Mouse (Mus musculus) midbrain, embryonic 12.5 days (tissue): ENCODE results near the gene Atxn7. TPM values are rescaled to one million over a fixed set of nuclear protein-coding genes. Genes with fewer than 3 reads are reported as not detected.

ENCODE experiments used
- ATAC-seq: fragments of 200-750 bp; cut with Nextera tagmentation; 2 replicates; pipeline ENCODE4 v1.8.0; 2017; ENCODE audit warnings: low read depth, moderate TSS enrichment, moderate library complexity; ENCODE audit not compliant: low FRiP score
- H3K27ac ChIP-seq: fragments of 300-500 bp; sonication (generic); replicated peaks from 2 replicates; pipeline ENCODE4 v1.5.1; 2016; ENCODE audit warnings: mild to moderate bottlenecking
- H3K27me3 ChIP-seq: fragments of 300-500 bp; sonication (generic); 2 replicates; pipeline ENCODE4 v1.6.1; 2016; ENCODE audit warnings: mild to moderate bottlenecking
- H3K36me3 ChIP-seq: fragments of 300-500 bp; sonication (generic); 2 replicates; pipeline ENCODE4 v1.6.1; 2016
- H3K4me1 ChIP-seq: fragments of 300-500 bp; sonication (generic); 2 replicates; pipeline ENCODE4 v1.6.1; 2016
- H3K4me2 ChIP-seq: fragments of 300-500 bp; sonication (generic); replicated peaks from 2 replicates; pipeline ENCODE4 v1.6.1; 2016; ENCODE audit warnings: mild to moderate bottlenecking, moderate library complexity
- H3K4me3 ChIP-seq: fragments of 300-500 bp; sonication (generic); 2 replicates; pipeline ENCODE4 v1.5.1; 2016; ENCODE audit warnings: mild to moderate bottlenecking
- H3K9ac ChIP-seq: fragments of 300-500 bp; sonication (generic); replicated peaks from 2 replicates; pipeline ENCODE4 v1.6.1; 2016; ENCODE audit warnings: mild to moderate bottlenecking, moderate library complexity
- H3K9me3 ChIP-seq: fragments of 300-500 bp; sonication (generic); 2 replicates; pipeline ENCODE4 v1.6.1; 2016; ENCODE audit warnings: mild to moderate bottlenecking
- WGBS: fragments of 180-500 bp; shearing (Covaris S2); methylation state at CpG from one replicate; pipeline ENCODE4 v1.1.7; 2016; 5-methylcytosine and 5-hydroxymethylcytosine counted together
- polyA plus RNA-seq: library from polyadenylated mRNA; unstranded; fragments of >200 nt; fragmentation: Nextera tagmentation; extraction: Ambion mirVana; gene quantifications from 2 replicates; pipeline ENCODE4 v1.2.1, GENCODE M21; 2016

Gene Atxn7
- polyA plus RNA-seq, 1 experiment from 2014 or later, result 5.4 TPM

DNA sequence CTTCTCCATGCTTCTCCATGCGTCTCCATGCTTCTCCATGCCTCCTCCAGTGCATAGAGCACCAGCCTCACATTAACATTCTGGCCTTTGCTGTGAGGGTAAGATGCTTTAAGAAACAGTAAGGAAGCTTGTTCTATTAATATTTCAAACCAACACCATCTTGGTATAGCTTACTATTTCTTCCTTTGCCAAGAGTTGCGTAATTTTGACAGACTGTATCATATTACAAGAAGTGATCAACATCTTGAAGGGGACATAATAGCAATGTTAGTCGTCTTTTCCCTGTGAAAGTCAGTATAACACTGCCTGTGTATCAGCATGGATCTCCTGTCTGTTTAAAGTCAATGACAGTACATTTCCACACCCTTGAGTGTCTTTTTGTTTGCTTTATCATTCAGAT, 29.5 kb downstream of the Atxn7 start:
- H3K9me3 ChIP-seq, result no peaks in the 10 kb centered on the region
- no peak overlapping the region for H3K4me3 ChIP-seq
- H3K4me1 ChIP-seq, result no peaks in the 10 kb centered on the region
- no peaks in the 10 kb centered on the region for H3K27me3 ChIP-seq
- no peak overlapping the region for H3K9ac ChIP-seq
- 90% methylated on average over 3 of the region's 3 CpGs for WGBS
- no peak overlapping the region for H3K27ac ChIP-seq
- H3K36me3 ChIP-seq, result no peaks in the 10 kb centered on the region
- no peak overlapping the region for H3K4me2 ChIP-seq
- ATAC-seq, result no peak

DNA sequence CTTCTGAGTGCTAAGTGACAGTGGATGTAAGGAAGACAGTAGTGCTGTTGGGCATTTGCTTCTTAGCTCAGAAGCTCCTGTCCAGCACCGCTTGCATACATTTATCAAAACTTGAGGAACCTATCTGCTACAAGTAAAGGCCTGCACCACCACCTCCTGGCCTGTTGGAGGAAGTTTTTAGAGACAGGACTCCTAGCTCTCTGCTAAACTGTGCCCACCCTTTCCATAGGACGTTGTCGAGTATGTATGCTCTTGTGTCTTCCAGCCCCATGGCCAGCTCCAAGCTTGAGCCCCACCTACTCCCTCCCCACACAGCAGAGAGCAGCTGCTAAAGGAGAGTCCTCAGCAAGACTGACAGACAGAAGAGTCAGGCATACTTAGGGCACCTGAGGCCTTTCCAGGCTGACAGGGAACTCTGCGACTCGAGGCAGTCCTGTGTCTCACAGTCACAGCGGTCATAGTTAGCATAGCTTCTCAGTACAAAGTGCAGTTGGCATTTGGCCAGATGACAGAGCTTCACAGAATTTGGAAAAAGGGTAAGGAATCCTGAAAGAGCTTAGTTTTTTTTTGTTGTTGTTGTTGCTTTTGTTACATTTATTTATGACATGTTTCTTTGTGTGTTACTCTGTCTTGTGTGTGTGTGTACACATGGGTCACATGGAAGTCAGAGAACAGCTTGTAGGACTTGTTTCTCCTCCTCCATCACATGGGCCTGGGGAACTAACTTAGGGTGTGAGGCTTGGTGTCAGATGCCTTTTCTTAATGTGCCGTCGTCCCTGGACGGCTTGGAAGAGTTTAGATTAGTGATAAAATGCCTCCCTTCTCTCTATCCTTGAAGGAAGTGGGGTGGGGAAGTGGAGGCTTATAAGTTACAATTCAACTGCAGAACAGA, 34.2 kb downstream of the Atxn7 start:
- H3K4me3 ChIP-seq, result no peak overlapping the region
- H3K36me3 ChIP-seq, result no peaks in the 10 kb centered on the region
- no peak overlapping the region for H3K4me2 ChIP-seq
- H3K9ac ChIP-seq, result no peak overlapping the region
- no peaks in the 10 kb centered on the region for H3K9me3 ChIP-seq
- no peak for ATAC-seq
- H3K27me3 ChIP-seq, result no peaks in the 10 kb centered on the region
- 79% methylated on average over 9 of the region's 9 CpGs for WGBS
- H3K4me1 ChIP-seq, result no peaks in the 10 kb centered on the region
- no peak overlapping the region for H3K27ac ChIP-seq

DNA sequence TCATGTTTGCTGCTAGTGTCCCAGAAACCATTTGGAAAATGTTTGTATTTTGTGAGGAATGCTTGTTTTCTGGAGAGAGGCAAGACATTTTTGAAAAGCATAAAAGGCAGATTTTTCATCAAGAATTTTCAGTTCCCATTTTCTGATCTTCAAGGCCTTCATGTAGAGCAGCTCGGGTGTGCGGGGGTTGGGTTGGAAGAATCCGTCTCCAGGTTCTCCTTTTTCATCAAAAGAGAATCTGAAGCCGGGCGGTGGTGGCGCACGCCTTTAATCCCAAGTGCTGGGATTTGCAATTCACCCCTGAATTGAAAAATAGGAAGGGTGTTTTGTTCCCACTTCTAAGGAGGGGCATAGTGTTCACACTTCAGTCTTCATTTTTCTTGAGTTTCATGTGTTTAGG, 41.5 kb downstream of the Atxn7 start:
- no peak overlapping the region for H3K4me2 ChIP-seq
- no peaks in the 10 kb centered on the region for H3K27me3 ChIP-seq
- no peaks in the 10 kb centered on the region for H3K4me1 ChIP-seq
- no peaks in the 10 kb centered on the region for H3K9me3 ChIP-seq
- no peak overlapping the region for H3K27ac ChIP-seq
- H3K4me3 ChIP-seq, result no peak overlapping the region
- H3K36me3 ChIP-seq, result no peaks in the 10 kb centered on the region
- WGBS, result 96% methylated on average over 7 of the region's 7 CpGs
- no peak overlapping the region for H3K9ac ChIP-seq
- ATAC-seq, result no peak

DNA sequence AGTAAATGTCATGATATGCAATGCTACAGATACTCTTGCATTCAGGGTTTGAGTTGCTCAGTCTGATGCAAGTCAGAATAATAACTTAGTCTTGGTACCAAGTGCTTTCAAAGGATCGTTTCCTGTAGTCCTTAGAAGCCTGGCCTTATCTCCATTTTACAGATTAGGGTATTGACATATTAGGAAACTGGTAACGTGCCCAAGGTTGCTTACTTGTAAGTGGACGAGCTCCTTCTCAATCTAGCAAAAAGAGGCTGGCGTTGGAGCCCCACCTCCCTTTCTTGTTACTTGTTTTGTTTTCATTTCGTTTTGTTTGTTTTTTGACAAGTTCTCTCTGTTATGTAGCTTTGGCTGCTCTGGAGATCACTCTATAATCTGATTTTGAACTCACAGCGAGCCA, 48.5 kb downstream of the Atxn7 start:
- Histone ChIP-seq H3K4me1 (peaks cover 13% of the 10 kb centered on the region), H3K27me3 (no peaks in the 10 kb centered on the region), H3K36me3 (no peaks in the 10 kb centered on the region), H3K9me3 (no peaks in the 10 kb centered on the region), H3K4me2 (no peak overlapping the region), H3K9ac (no peak overlapping the region), H3K27ac (no peak overlapping the region), H3K4me3 (no peak overlapping the region)
- ATAC-seq, result no peak
- WGBS, result 79% methylated on average over 6 of the region's 6 CpGs

DNA sequence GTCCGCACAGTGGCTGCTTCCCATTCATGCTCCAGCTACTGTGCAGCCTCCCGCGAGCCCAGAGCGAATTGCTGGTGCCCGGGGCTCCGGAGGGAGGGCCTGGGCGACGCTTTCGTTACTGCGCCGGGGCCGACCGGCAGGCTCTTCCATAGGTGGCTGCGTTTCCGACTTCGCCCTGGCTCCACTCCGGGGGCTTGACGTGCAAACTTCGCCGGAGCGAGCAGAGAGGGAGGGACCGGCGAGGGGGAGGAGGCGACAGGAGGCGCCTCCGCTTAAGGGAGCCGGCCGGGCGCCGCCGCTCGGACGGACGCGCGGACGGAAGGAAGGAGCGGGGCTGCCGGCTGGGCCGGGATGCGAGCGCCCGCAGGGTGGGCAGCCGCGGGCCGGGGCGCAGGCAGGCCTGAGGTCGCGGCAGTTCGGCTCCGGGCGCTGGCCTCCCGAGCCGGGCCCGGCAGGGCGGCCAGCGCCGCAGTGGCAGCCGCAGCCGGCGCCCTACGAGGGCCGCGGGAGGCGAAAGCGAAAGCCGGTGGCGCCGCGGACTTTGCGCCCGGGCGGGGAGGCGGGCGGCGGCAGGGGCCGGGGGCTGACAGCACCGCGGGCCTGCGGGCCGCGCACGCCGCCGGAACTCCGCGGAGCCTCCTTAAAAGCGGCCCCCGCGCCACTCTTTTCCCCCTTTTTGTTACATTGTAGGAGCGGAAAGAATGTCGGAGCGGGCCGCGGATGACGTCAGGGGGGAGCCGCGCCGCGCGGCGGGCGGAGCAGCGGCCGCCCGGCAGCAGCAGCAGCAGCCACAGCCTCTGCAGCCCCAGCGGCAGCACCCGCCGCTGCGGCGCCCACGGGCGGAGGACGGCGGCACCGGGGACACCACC, 51.4 kb downstream of the Atxn7 start:
- H3K4me2 ChIP-seq, result peak overlapping the region; percentile 87
- no peaks in the 10 kb centered on the region for H3K36me3 ChIP-seq
- WGBS, result 0% methylated on average over 59 of the region's 116 CpGs
- H3K4me1 ChIP-seq, result peaks cover 13% of the 10 kb centered on the region
- no peaks in the 10 kb centered on the region for H3K9me3 ChIP-seq
- H3K4me3 ChIP-seq, result peak overlapping the region; percentile 71
- peak overlapping the region; percentile 96 for H3K9ac ChIP-seq
- H3K27ac ChIP-seq, result peak overlapping the region; percentile 98
- peak; percentile 92 for ATAC-seq
- no peaks in the 10 kb centered on the region for H3K27me3 ChIP-seq

DNA sequence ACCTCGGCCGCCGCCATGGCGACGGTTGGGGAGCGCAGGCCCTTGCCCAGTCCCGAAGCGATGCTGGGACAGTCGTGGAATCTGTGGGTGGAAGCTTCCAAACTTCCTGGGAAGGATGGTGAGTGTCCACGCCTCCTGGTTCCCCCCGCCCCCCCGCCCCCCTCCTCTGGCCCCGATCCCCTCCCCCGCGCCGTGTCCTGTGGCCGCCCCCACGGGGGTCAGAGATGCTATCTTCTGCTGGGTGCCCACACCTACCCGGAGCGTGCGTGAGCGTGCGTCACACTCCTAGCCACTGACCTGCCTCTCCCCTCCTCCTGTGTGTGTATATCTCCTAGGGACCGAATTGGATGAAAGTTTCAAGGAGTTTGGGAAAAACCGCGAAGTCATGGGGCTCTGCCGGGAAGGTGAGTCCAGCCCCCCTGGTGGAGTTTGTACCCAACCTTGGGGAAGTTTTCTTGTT, 52.0 kb downstream of the Atxn7 start:
- 0% methylated on average over 21 of the region's 27 CpGs for WGBS
- peak overlapping the region; percentile 96 for H3K9ac ChIP-seq
- H3K27me3 ChIP-seq, result no peaks in the 10 kb centered on the region
- peak overlapping the region; percentile 71 for H3K4me3 ChIP-seq
- no peaks in the 10 kb centered on the region for H3K9me3 ChIP-seq
- H3K36me3 ChIP-seq, result no peaks in the 10 kb centered on the region
- H3K27ac ChIP-seq, result peak overlapping the region; percentile 98
- peak; percentile 72 for ATAC-seq
- peaks cover 13% of the 10 kb centered on the region for H3K4me1 ChIP-seq
- peak overlapping the region; percentile 87 for H3K4me2 ChIP-seq

DNA sequence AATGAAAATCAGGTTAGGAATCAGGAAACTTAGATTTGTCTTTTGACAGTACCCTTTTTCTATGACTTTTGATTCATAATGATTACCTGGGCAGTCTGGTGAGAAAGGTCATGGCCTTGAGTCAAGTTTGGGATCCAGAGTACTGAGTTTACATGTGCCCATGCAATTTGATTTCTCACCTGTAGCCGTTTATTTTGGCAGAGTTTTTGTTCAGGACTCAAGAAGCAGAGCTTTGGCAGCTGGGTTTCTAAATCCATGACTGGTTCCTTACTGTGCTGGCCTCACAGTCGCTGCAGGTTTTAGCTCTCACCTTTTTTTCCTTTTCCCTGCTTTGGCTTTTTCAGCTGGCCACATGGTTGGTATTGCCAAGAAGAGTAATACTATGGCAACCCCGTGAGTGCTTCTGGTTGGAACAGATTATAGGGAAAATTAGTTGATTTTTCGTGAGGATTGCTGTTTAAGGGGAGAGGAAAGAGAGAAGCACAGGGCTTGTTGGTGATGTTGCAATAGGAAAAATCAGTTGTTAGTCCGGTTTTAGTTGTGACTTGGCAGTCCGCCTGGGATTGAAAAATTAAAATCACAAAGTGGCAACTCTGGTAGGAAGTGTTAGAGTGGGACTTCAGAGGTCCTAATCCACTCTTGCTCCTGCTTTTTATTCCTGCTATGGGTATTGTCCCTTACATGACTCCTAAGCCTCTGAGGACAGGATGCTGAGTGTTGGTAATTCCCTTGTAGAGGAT, 53.6 kb downstream of the Atxn7 start:
- no peak for ATAC-seq
- H3K4me1 ChIP-seq, result peaks cover 13% of the 10 kb centered on the region
- 0 out of 2 replicates have a peak, but pooled peaks cover 4% of the 10 kb centered on the region for H3K36me3 ChIP-seq
- no peak overlapping the region for H3K4me2 ChIP-seq
- no peak overlapping the region for H3K27ac ChIP-seq
- WGBS, result 85% methylated on average over 6 of the region's 6 CpGs
- no peak overlapping the region for H3K4me3 ChIP-seq
- no peaks in the 10 kb centered on the region for H3K27me3 ChIP-seq
- no peaks in the 10 kb centered on the region for H3K9me3 ChIP-seq
- H3K9ac ChIP-seq, result no peak overlapping the region

DNA sequence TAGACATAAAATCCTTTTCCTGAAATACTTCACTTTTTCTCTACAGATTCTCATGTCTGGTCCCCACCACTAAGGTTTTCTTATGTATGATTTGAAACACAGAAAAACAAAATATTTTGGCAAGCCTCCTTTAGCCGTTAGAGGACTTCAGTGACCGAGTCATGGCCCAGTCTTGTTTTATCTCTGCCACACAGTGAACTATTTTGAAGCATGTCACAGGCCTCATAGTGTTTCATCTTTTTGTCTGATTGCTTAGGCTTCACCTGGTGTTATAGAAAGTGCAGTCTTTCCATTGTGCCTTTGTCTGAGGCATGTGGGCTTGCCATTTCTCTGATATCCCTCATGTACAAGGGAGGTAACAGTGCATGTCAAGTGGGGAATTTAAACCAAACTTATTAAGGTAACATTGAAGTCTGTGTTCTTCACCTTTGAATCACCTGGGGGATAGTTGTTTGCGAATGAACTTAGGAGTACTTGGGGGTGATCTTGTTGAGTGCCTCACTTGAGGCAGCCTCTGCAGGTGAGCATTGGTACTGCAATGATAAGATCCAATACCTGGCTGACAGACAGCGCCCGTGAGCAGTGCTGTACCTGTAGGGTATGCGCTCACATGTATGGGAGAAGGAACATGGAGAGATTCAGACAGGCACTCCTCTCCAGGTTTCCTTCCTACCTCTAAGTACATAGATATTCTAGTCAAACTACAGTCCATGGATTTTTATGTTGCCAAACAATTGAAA, 58.1 kb downstream of the Atxn7 start:
- H3K9me3 ChIP-seq, result no peaks in the 10 kb centered on the region
- H3K9ac ChIP-seq, result no peak overlapping the region
- 0 out of 2 replicates have a peak, but pooled peaks cover 4% of the 10 kb centered on the region for H3K36me3 ChIP-seq
- no peaks in the 10 kb centered on the region; the same call in 1 of the 2 replicates for H3K4me1 ChIP-seq
- H3K27ac ChIP-seq, result no peak overlapping the region
- WGBS, result 84% methylated on average over 6 of the region's 6 CpGs
- no peaks in the 10 kb centered on the region for H3K27me3 ChIP-seq
- no peak for ATAC-seq
- no peak overlapping the region for H3K4me2 ChIP-seq
- H3K4me3 ChIP-seq, result no peak overlapping the region

DNA sequence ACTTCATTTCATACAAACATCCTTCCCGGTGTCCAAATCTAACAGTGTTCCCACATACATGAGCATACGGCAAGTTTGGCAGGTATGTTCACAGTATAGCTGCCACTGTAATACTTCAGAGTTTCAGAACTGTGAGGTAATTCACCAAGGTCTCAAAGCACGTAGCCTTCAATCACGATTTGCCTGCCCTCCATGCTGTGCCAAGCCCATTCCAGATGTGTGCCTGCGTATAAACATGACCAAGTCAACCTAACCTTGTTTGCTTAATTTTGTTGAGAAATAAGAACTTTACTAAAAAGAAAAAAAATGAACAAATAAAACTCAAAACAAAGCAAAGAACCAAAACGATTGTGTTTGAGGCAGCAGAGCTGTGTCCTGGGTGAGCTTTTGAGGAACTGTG, 60.0 kb downstream of the Atxn7 start:
- H3K9ac ChIP-seq, result no peak overlapping the region
- WGBS, result 94% methylated on average over 6 of the region's 6 CpGs
- H3K4me1 ChIP-seq, result no peaks in the 10 kb centered on the region
- no peak for ATAC-seq
- H3K27me3 ChIP-seq, result no peaks in the 10 kb centered on the region
- no peak overlapping the region for H3K4me2 ChIP-seq
- no peak overlapping the region for H3K27ac ChIP-seq
- no peaks in the 10 kb centered on the region for H3K9me3 ChIP-seq
- H3K36me3 ChIP-seq, result 0 out of 2 replicates have a peak, but pooled peaks cover 4% of the 10 kb centered on the region
- no peak overlapping the region for H3K4me3 ChIP-seq

DNA sequence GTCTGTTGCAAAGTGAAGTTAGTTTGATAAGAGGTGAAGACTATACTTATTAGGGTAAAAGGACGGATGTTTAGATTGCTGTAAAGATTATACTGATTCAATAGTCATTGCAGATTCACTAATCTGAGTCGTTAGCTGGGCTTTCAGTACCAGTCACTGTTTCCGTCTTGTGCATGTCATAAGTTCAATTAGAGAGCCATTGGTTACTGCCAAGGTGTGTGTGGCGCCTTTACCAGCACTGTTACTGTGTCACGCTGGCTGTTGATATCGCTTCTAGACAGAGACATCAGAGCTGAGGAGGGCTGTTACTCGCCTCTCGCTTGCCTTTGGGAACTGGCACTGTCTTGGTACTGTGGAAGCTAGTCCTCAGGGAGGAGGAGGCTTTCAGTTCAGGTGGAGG, 64.6 kb downstream of the Atxn7 start:
- Histone ChIP-seq H3K4me3 (no peak overlapping the region), H3K27ac (no peak overlapping the region), H3K27me3 (no peaks in the 10 kb centered on the region), H3K9me3 (no peaks in the 10 kb centered on the region), H3K9ac (no peak overlapping the region), H3K4me2 (no peak overlapping the region), H3K4me1 (no peaks in the 10 kb centered on the region), H3K36me3 (no peaks in the 10 kb centered on the region)
- 90% methylated on average over 8 of the region's 8 CpGs for WGBS
- ATAC-seq, result no peak

DNA sequence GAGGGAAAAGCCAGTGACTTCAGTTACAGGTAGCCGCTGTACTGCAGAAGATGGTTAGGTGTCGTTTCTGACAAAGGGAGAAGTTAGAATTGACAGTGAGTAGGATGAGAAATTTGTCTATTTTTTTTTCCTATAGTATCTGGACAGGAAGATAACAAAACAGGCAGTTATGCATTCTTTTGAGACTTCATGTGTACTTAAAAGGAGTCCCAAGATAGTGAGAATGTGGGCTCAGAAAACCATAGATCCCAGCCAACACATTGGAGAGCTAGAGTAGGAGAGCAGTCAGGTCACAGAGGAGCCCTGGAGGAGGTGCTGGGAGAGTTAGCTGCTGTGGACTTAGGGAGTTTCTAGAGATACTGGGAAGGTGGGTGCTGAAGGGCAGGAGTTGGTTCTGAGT, 69.4 kb downstream of the Atxn7 start:
- no peak overlapping the region for H3K27ac ChIP-seq
- no peaks in the 10 kb centered on the region for H3K4me1 ChIP-seq
- H3K27me3 ChIP-seq, result no peaks in the 10 kb centered on the region
- H3K36me3 ChIP-seq, result 0 out of 2 replicates have a peak, but pooled peaks cover 3% of the 10 kb centered on the region
- H3K4me3 ChIP-seq, result no peak overlapping the region
- H3K4me2 ChIP-seq, result no peak overlapping the region
- H3K9me3 ChIP-seq, result no peaks in the 10 kb centered on the region
- ATAC-seq, result no peak
- no peak overlapping the region for H3K9ac ChIP-seq
- 89% methylated on average over 2 of the region's 2 CpGs for WGBS
